Mouse (Mus musculus) spleen, postnatal 14 days (tissue): Measurements from ENCODE around the gene P4htm.

Experiments
- DNase-seq, 2 experiments: peaks; one replicate each; pipeline ENCODE4 v3.0.0; 2021 to 2022; ENCODE audit warnings: low spot score in 2 of 2

The P4htm gene

DNA sequence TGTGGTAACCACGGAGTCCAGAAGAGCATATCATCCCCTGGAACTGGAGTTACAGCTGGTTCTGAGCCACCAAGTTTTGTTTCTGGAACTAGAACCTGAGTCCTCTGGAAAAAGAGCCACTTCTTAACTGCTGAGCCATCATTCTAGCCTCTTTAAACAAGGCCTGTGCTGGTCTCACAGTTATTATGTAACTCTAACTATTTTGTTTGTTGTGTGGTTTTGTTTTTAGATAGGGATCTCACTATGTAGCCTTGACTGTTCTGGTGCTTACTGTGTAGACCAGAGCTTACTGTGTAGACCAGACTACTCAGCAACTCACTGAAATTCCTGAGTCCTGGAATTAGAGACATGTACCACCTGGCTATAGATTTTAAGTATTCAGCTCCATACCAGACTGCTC is 50.6 kb downstream of the P4htm start:
- DNase-seq = no peak

GRCm38 (mm10) chr9:108545986-108546385 is 51.5 kb downstream of the P4htm start:
- DNase-seq = no peak

DNA sequence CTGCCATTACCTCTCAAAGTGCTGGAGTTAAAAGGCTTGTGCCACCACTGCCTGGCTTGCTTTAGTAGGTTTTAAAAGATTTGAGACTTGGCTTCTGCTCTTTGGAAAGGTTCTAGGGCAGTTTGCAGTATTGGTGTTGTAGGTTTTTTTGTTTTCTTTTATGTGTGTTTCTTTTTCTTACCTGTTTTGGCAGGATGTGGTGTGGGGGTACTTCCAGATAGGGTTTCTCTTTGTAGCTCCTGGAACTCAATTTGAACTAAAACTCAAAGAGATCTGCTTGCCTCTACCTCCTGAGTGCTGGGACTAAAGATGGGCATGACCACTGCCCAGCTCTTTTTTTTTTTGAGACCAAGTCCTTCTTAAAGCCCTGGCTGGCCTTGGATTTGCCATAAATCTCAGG is 56.6 kb downstream of the P4htm start:
- no peak for DNase-seq

- DNase-seq = no peak
Observed at GRCm38 (mm10) chr9:108531496-108531895, 66.0 kb downstream of the P4htm start.

DNA sequence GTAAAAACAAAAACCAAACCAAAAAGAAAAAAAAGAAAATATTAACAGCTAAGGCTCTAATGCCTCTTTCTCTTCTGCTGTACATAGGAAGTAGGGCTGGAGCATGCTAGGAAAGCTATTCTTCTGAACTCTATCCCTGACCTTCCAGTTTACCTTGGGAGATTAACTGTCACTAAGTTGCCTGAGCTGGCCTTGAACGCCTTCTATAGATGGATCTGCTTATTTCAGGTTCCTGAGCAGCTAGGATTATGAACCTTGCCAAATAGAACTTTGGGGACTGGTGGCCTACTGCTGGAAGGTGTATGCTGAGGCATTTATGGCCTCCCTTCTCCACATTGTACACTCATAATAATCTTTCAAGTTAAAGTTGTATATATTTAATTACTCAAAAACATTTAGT is 66.5 kb downstream of the P4htm start:
- no peak for DNase-seq
